Mouse (Mus musculus) midbrain, embryonic 12.5 days (tissue): ENCODE results near the gene Gm20388. TPM values are rescaled to one million over a fixed set of nuclear protein-coding genes. Genes with fewer than 3 reads are reported as not detected.
A peak's percentile ranks its signal among the peaks of the same experiment; 100 is the strongest.

Experiments used
- ATAC-seq: fragments of 200-750 bp; cut with Nextera tagmentation; 2 replicates; pipeline ENCODE4 v1.8.0; 2017; ENCODE audit warnings: low read depth, moderate TSS enrichment, moderate library complexity; ENCODE audit not compliant: low FRiP score
- H3K27ac ChIP-seq: fragments of 300-500 bp; sonication (generic); replicated peaks from 2 replicates; pipeline ENCODE4 v1.5.1; 2016; ENCODE audit warnings: mild to moderate bottlenecking
- H3K27me3 ChIP-seq: fragments of 300-500 bp; sonication (generic); 2 replicates; pipeline ENCODE4 v1.6.1; 2016; ENCODE audit warnings: mild to moderate bottlenecking
- H3K36me3 ChIP-seq: fragments of 300-500 bp; sonication (generic); 2 replicates; pipeline ENCODE4 v1.6.1; 2016
- H3K4me1 ChIP-seq: fragments of 300-500 bp; sonication (generic); 2 replicates; pipeline ENCODE4 v1.6.1; 2016
- H3K4me2 ChIP-seq: fragments of 300-500 bp; sonication (generic); replicated peaks from 2 replicates; pipeline ENCODE4 v1.6.1; 2016; ENCODE audit warnings: mild to moderate bottlenecking, moderate library complexity
- H3K4me3 ChIP-seq: fragments of 300-500 bp; sonication (generic); 2 replicates; pipeline ENCODE4 v1.5.1; 2016; ENCODE audit warnings: mild to moderate bottlenecking
- H3K9ac ChIP-seq: fragments of 300-500 bp; sonication (generic); replicated peaks from 2 replicates; pipeline ENCODE4 v1.6.1; 2016; ENCODE audit warnings: mild to moderate bottlenecking, moderate library complexity
- H3K9me3 ChIP-seq: fragments of 300-500 bp; sonication (generic); 2 replicates; pipeline ENCODE4 v1.6.1; 2016; ENCODE audit warnings: mild to moderate bottlenecking
- WGBS: fragments of 180-500 bp; shearing (Covaris S2); methylation state at CpG from one replicate; pipeline ENCODE4 v1.1.7; 2016; 5-methylcytosine and 5-hydroxymethylcytosine counted together
- polyA plus RNA-seq: library from polyadenylated mRNA; unstranded; fragments of >200 nt; fragmentation: Nextera tagmentation; extraction: Ambion mirVana; gene quantifications from 2 replicates; pipeline ENCODE4 v1.2.1, GENCODE M21; 2016

Gene Gm20388
- polyA plus RNA-seq, 1 experiment from 2014 or later, result not detected

DNA sequence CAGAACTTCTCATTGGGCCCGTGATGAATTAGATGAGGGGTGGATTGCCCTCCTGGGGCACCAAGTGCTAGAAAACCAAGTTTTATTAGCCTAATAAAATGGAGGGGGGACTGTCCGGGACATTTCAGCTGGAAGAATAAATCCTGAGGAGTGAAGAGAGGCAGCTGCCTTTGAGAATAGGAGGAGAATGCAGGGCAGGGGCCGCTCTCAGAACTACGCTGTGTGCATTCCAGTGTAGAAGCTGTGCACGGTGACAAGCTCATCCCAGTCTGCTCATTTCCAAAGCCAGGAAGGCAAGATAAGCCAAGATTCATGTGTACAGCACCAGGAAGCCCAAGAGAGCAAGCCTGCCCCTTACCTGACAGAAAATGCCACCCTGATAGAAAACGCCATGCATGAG is 1487.4 kb downstream of the Gm20388 start:
- ATAC-seq, result no peak
- 68% methylated on average over 6 of the region's 6 CpGs for WGBS
- H3K4me1 ChIP-seq, result peaks cover 22% of the 10 kb centered on the region
- H3K27me3 ChIP-seq, result peaks cover 66% of the 10 kb centered on the region
- H3K4me3 ChIP-seq, result no peak overlapping the region
- H3K4me2 ChIP-seq, result no peak overlapping the region
- no peaks in the 10 kb centered on the region for H3K9me3 ChIP-seq
- H3K9ac ChIP-seq, result no peak overlapping the region
- H3K36me3 ChIP-seq, result no peaks in the 10 kb centered on the region
- no peak overlapping the region for H3K27ac ChIP-seq

DNA sequence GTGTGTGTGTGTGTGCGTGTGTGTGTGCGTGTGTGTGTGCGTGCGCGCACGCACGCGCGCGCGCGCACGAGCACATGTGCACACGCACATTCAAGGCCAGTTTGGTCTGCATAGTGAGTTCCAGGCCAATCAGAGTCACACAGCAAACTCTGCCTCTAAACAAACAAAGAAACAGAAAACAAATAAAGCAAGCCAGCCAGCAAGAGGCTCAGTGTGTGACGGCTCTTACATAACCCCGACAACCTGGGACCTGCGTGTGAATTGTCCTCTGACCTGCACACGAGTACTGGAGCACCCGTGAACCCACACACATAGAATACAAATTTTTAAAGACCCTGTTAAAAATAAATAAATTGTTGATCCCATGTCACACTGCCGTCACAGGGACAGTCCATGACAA is 1488.1 kb downstream of the Gm20388 start:
- Histone ChIP-seq H3K4me1 (peaks cover 22% of the 10 kb centered on the region), H3K36me3 (no peaks in the 10 kb centered on the region), H3K9me3 (no peaks in the 10 kb centered on the region), H3K27me3 (peaks cover 63% of the 10 kb centered on the region), H3K4me2 (no peak overlapping the region), H3K4me3 (no peak overlapping the region), H3K9ac (no peak overlapping the region), H3K27ac (no peak overlapping the region)
- ATAC-seq, result no peak
- 93% methylated on average over 20 of the region's 20 CpGs for WGBS

DNA sequence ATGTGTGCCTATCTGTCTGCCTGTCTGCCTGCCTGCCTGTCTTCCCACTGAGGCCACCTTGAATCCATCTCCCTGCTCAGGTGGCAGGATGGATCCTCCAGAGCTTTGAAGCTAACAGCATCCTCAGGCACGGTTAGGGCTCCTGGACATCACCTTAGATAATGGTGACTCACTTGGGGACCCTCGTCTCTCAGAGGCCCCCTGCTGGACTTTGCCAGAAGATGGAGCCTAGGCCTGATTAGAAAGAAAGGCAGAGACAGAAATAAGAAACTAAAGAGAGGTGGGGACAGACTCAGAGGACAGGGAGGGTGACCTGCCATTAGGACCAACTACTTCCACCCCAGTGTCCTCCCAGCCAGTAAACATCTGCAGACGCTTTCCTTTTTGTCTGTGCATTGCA is 1488.5 kb downstream of the Gm20388 start:
- Histone ChIP-seq H3K36me3 (no peaks in the 10 kb centered on the region), H3K27ac (no peak overlapping the region), H3K4me2 (no peak overlapping the region), H3K4me3 (no peak overlapping the region), H3K9ac (no peak overlapping the region), H3K4me1 (peaks cover 22% of the 10 kb centered on the region), H3K27me3 (peaks cover 63% of the 10 kb centered on the region), H3K9me3 (no peaks in the 10 kb centered on the region)
- ATAC-seq, result no peak
- WGBS, result 52% methylated on average over 3 of the region's 3 CpGs

GRCm38 (mm10) chr8:121400581-121400980 is 1489.9 kb downstream of the Gm20388 start:
- Histone ChIP-seq H3K4me3 (no peak overlapping the region), H3K27me3 (peaks cover 52% of the 10 kb centered on the region), H3K4me2 (no peak overlapping the region), H3K4me1 (peaks cover 18% of the 10 kb centered on the region), H3K36me3 (no peaks in the 10 kb centered on the region), H3K9ac (no peak overlapping the region), H3K9me3 (no peaks in the 10 kb centered on the region), H3K27ac (no peak overlapping the region)
- ATAC-seq, result no peak
- WGBS, result 28% methylated on average over 9 of the region's 9 CpGs

DNA sequence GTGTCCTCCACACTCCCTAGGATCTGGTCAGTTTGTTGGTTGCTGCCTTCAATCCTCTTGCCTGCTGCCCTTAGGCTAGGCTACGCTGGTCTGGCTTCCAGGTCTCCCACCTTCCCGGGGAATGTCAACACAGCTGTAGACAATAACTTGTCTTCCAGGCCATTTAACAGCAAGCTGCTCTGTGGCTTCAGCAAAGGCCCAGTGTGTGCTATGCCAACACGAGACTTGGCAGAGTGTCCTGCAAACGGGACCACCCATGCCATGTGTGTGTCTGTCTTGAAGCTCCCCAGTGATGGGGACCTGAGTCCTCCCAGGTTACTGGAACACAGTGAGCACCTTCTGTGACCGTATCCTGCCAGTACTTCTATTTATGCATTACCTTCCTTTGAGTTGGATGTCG is 1493.2 kb downstream of the Gm20388 start:
- no peak overlapping the region for H3K4me2 ChIP-seq
- no peaks in the 10 kb centered on the region for H3K4me1 ChIP-seq
- peaks cover 22% of the 10 kb centered on the region for H3K27me3 ChIP-seq
- H3K9ac ChIP-seq, result no peak overlapping the region
- no peaks in the 10 kb centered on the region for H3K36me3 ChIP-seq
- ATAC-seq, result no peak
- no peak overlapping the region for H3K4me3 ChIP-seq
- H3K9me3 ChIP-seq, result no peaks in the 10 kb centered on the region
- no peak overlapping the region for H3K27ac ChIP-seq
- WGBS, result 85% methylated on average over 6 of the region's 6 CpGs

- no peak overlapping the region for H3K9ac ChIP-seq
- H3K36me3 ChIP-seq, result no peaks in the 10 kb centered on the region
- no peak overlapping the region for H3K4me2 ChIP-seq
- ATAC-seq, result no peak
- H3K27ac ChIP-seq, result no peak overlapping the region
- peaks cover 6% of the 10 kb centered on the region; the same call in 1 of the 2 replicates for H3K9me3 ChIP-seq
- H3K27me3 ChIP-seq, result no peaks in the 10 kb centered on the region
- H3K4me3 ChIP-seq, result no peak overlapping the region
- H3K4me1 ChIP-seq, result no peaks in the 10 kb centered on the region
- WGBS, result 62% methylated on average over 6 of the region's 6 CpGs
Measured at GRCm38 (mm10) chr8:121418081-121418480, 1507.4 kb downstream of the Gm20388 start.

DNA sequence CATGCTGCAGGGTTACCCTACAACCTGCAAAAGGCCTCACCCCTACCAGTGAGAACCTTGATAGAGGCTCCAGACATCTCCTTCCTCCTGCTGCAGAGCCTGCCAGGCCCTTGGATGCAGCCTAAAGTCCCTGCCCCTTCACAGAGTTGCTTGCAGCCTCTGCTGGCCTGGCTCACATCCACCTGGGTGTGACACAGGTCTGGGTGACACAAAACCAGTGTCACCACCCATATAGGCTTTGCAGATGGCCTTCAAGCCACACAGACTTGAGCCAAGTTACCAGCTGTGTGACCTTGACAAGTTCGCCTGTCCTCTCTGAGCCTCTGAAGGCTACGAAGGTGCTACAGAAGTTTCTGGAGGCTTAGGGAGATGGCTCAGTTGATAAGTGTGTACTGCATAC is 1508.9 kb downstream of the Gm20388 start:
- no peaks in the 10 kb centered on the region for H3K27me3 ChIP-seq
- H3K9ac ChIP-seq, result no peak overlapping the region
- ATAC-seq, result no peak
- WGBS, result 90% methylated on average over 2 of the region's 2 CpGs
- no peaks in the 10 kb centered on the region for H3K4me1 ChIP-seq
- no peak overlapping the region for H3K4me2 ChIP-seq
- H3K27ac ChIP-seq, result no peak overlapping the region
- peaks cover 6% of the 10 kb centered on the region; the same call in 1 of the 2 replicates for H3K9me3 ChIP-seq
- H3K36me3 ChIP-seq, result no peaks in the 10 kb centered on the region
- no peak overlapping the region for H3K4me3 ChIP-seq

- no peak overlapping the region for H3K4me3 ChIP-seq
- ATAC-seq, result no peak
Measured at GRCm38 (mm10) chr8:121421009-121421408, 1510.4 kb downstream of the Gm20388 start.

DNA sequence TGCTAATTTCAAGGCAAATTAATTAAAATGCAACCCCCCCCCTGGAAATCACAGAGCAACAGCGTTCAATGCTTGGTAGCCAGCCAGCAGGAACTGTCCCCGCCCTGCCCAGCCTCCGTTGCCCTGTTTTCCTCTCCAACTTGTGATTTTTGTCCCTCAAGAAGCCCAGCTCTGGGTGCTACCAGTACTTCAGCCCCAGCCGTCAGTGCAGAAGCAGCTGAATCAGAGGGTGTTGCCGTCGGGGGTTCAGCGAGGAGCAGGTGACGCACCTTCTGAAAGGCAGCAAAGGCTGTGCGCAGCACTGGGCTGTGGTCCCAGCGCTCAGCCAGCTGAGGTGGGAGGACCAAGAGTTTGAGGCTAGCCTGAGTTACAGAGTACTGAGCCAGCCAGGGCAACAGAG is 1513.4 kb downstream of the Gm20388 start:
- Histone ChIP-seq H3K4me2 (no peak overlapping the region), H3K27ac (no peak overlapping the region), H3K4me1 (no peaks in the 10 kb centered on the region), H3K4me3 (no peak overlapping the region), H3K9ac (no peak overlapping the region), H3K9me3 (peaks cover 6% of the 10 kb centered on the region; the same call in 1 of the 2 replicates), H3K27me3 (no peaks in the 10 kb centered on the region), H3K36me3 (no peaks in the 10 kb centered on the region)
- ATAC-seq, result no peak
- 98% methylated on average over 10 of the region's 10 CpGs for WGBS

More at GRCm38 (mm10) chr8:121421009-121421408, 1510.4 kb downstream of the Gm20388 start:
- Histone ChIP-seq H3K4me1 (no peaks in the 10 kb centered on the region), H3K27ac (no peak overlapping the region), H3K27me3 (no peaks in the 10 kb centered on the region), H3K9ac (no peak overlapping the region), H3K9me3 (peaks cover 6% of the 10 kb centered on the region; the same call in 1 of the 2 replicates), H3K36me3 (no peaks in the 10 kb centered on the region), H3K4me2 (no peak overlapping the region)
- WGBS, result 86% methylated on average over 5 of the region's 5 CpGs

DNA sequence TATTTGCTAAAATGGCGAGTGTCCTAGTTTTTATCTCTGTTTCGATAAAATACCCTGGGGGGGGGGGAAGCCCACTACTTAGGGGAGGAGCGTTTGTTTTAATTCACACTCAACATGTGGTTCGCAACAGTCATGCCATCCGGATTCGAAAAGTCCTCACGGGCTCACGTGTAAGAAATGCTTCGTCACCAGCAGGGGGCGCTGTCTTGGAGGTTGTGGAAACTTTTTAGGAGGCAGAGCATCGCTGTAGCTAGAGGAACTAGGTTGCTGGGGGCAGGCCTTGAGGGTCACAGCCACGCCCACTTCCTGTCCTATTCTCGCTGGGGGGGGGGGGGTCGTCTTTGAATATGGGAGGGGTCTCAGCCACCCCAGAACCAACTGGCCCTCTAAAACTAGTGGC is 1514.0 kb downstream of the Gm20388 start:
- WGBS, result 83% methylated on average over 14 of the region's 14 CpGs
- H3K4me2 ChIP-seq, result no peak overlapping the region
- no peak for ATAC-seq

DNA sequence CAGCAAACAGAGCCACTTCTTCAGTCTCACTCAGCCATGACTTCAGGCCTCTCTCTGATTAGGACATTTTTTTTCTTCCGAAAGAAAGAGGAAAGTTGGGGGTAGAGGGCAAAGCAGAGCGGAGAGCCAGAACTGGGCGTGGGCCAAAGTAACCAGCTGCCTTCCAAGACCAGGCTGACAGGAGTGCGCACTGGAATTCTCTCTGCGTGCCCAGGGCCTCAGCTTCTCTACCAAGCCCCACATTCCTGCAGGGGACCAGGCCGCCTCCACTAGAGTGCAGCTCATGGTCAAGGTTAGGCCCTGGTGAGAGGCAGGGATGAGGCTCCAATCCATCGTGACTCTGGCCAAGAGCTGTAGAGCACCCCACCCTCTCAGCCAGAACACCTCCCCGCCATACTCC is 1520.9 kb downstream of the Gm20388 start:
- no peak overlapping the region for H3K4me3 ChIP-seq
- no peaks in the 10 kb centered on the region for H3K9me3 ChIP-seq
- no peaks in the 10 kb centered on the region for H3K36me3 ChIP-seq
- H3K4me2 ChIP-seq, result no peak overlapping the region
- H3K27ac ChIP-seq, result no peak overlapping the region
- no peak overlapping the region for H3K9ac ChIP-seq
- peaks cover 27% of the 10 kb centered on the region for H3K27me3 ChIP-seq
- H3K4me1 ChIP-seq, result peaks cover 8% of the 10 kb centered on the region
- 78% methylated on average over 8 of the region's 8 CpGs for WGBS
- no peak for ATAC-seq

More for the DNA sequence above, 1514.0 kb downstream of the Gm20388 start:
- Histone ChIP-seq H3K4me3 (no peak overlapping the region), H3K9ac (no peak overlapping the region), H3K4me1 (no peaks in the 10 kb centered on the region), H3K36me3 (no peaks in the 10 kb centered on the region), H3K27me3 (no peaks in the 10 kb centered on the region), H3K9me3 (peaks cover 6% of the 10 kb centered on the region; the same call in 1 of the 2 replicates), H3K27ac (no peak overlapping the region)

DNA sequence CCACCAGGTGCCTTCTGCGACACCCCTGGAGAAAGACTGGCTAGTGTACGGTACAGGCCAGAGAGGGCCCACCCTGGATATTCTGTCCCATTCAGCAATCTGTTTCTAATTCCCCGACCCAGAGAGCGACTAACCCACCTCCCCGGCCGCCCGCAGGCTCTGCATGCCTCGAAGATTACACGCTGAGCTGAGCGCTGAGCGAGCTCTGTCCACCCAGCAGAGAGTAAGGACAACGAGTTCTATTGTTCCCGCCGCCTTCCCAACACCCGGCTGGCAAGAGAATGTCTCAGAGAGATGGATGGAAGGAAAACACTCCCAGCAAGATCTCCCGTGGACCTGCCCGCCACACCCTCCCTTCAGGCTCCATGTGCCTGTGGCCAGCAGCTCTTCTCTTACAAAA is 1522.8 kb downstream of the Gm20388 start:
- H3K4me3 ChIP-seq, result no peak overlapping the region
- no peak overlapping the region for H3K4me2 ChIP-seq
- H3K27me3 ChIP-seq, result peaks cover 27% of the 10 kb centered on the region
- no peaks in the 10 kb centered on the region for H3K9me3 ChIP-seq
- peaks cover 12% of the 10 kb centered on the region for H3K4me1 ChIP-seq
- no peaks in the 10 kb centered on the region for H3K36me3 ChIP-seq
- no peak overlapping the region for H3K9ac ChIP-seq
- H3K27ac ChIP-seq, result no peak overlapping the region; the same call in 1 of the 2 replicates
- 8% methylated on average over 17 of the region's 17 CpGs for WGBS
- ATAC-seq, result no peak

DNA sequence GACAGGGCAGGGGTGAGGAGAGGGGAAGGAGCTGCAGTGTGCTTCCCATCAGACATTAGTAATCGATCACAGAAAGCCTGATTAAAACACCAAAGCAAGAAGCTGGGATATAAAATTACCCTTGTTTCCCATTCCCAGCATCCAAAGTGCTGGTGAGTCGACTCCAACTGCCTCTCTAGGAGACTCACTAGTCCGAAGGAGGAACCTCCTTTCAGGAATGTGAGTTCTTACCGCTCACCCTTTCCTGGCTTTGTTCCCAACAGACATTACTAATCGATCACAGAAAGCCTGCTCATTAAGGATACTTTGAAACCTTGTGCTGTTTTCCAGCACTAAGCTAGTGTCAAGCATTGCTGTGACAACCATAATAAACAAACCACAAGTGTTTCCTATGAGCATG is 1526.0 kb downstream of the Gm20388 start:
- H3K27me3 ChIP-seq, result peaks cover 27% of the 10 kb centered on the region
- H3K36me3 ChIP-seq, result no peaks in the 10 kb centered on the region
- no peak overlapping the region for H3K4me2 ChIP-seq
- ATAC-seq, result no peak
- peaks cover 14% of the 10 kb centered on the region for H3K4me1 ChIP-seq
- 63% methylated on average over 5 of the region's 5 CpGs for WGBS
- no peak overlapping the region for H3K4me3 ChIP-seq
- no peak overlapping the region for H3K9ac ChIP-seq
- no peaks in the 10 kb centered on the region for H3K9me3 ChIP-seq
- H3K27ac ChIP-seq, result 0 out of 2 replicates have a peak overlapping the region, but pooled peaks have one; percentile 6
